Mouse (Mus musculus): ENCODE results near the gene Cybb. TPM values are rescaled to one million over a fixed set of nuclear protein-coding genes. Genes with fewer than 3 reads are reported as not detected.

The Cybb gene
- total RNA-seq, 2 experiments from 2014 or later, result 0.77 to 1.6 TPM

Other genes starting within 250 kb of the Cybb start
- gene Gm14862, start 230.9 kb downstream of the Cybb start, total RNA-seq (2021), result not detected
- 10 to 100 TPM; 14.4 to 15.2 TPM for gene Xk, start 215.0 kb downstream of the Cybb start, total RNA-seq (2021)
- not detected for gene H2al1m, start 204.0 kb downstream of the Cybb start, total RNA-seq (2021)
- gene H2al1k, start 137.1 kb downstream of the Cybb start, total RNA-seq (2021), result not detected
- not detected for gene H2al1o, start 84.6 kb upstream of the Cybb start, total RNA-seq (2021)
- 100 to 1,000 TPM; 118 to 130 TPM for gene Dynlt3, start 175.2 kb upstream of the Cybb start, total RNA-seq (2021)

Measured in left cerebral cortex, adult 18-20 months (tissue).